Mouse (Mus musculus) kidney, adult 2 months (tissue): Measurements from ENCODE around the gene Ikbke.

Source experiments
- CTCF ChIP-seq: fragments of 200-500 bp; conservative IDR thresholded peaks from 2 replicates; pipeline ENCODE4 v1.5.1; 2011; ENCODE audit warnings: low read depth, mild to moderate bottlenecking, control low read depth, low read length, moderate library complexity, mixed read lengths; ENCODE audit not compliant: insufficient read depth, insufficient read length
- POLR2A ChIP-seq: fragments of 200-500 bp; IDR thresholded peaks from one replicate; pipeline ENCODE4 v1.6.1; 2011; ENCODE audit warnings: low read depth, low read length, control low read depth

DNA sequence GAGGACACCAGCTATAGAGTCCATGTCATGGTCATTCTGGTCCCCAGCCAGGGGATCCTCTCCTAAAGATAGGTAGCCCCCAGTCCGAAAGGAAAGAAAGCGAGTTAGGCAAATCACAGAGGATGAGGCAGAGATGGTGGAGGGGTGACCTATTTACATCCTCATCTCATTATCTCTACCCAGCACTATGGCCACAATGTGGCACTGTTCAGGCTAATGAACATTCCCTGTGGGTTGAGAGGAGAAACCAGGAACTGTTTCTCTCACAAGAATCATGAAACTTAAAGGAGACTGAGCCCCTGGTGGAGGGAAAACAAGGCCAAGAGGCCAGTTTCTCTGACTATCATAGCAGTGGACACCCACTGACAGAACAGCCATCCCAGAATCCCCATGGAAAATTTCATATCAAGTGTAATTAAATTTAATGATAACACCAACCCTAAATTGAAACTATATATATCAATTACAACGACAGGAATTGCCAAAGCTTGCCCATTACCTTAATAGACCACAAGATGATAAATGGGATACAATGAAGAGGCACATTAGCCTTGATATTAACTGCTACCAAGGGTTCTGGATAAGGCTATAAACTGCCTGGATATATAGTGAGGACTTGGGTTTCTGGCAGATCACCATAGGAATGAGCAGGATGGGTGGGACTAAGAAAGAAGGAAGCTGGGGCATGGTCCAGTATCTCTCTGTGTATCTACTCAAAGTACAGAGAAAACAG lies 40.4 kb upstream of the Ikbke start:
- TF ChIP-seq CTCF = no peak
- no peak for TF ChIP-seq POLR2A
